Mouse (Mus musculus) urinary bladder, postnatal 36 days (tissue): ENCODE measurements around the gene Tefm.
"Not testable (repeated sequence)": the region's sequence is repeated elsewhere in the genome, so short reads cannot be mapped to it uniquely, and the experiment has no call there.

ENCODE experiments used
- DNase-seq, 2 experiments: peaks; one replicate each; pipeline ENCODE4 v3.0.0; 2022; ENCODE audit warnings: low spot score in 2 of 2, mixed read lengths in 1 of 2

Tefm gene

DNA sequence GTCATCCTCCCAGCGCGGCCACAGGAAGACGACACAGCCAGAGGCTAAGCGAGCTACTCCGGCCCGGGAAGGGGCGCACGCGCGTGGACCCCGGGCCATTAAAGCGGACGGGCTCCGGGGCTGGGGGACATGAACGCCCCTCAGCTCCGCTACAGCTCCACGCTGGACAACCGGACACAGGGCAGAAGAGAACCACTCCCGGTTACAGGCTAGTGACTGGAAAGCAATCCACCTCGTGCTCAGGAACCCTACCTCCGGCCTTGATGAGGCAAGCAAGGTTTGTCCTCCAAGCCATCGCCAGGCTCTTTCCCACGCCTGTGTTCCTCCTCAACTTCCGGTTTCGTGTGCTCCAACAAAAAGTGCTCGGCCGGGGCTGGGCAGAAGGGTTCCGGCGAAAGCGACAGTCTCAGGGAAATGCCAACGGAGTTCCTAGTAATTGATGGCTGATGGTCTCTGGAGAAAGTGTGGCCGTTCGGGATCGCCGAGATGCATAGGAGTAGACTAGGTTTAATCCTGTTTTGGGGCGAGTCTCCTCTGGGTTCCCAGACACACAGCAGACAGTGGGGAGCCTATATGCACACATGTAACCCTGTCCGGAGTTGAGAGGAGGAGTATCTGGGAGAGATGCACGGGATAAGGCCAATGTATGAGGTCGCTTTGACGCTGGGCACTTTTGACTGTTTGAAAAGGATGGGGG, at the start of gene Tefm:
Gene Tefm (minus strand): TSS at position 351 of the 697 bp plus-strand sequence.
- peak; percentile 78 to 84 for DNase-seq

DNA sequence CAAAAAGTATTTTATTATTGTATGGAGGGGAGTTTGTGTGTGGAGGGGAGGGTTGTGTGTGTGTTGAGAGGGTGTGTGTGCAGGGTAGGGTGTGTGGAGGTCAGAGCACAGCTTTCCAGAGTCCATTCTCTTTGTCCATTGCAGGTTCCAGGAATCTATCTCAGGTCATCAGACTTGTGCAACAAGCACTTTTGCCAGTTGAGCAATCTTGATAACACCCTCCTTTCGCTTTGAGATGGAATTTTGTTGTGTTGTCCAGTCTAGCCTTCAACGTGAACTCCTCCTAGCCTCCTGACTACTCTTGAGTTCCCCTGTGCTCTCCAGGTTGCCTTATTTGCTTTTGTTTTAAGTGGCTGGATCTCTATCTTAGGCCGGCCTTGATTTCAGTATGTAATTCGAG, 48.3 kb upstream of the Tefm start:
- no peak for DNase-seq

DNA sequence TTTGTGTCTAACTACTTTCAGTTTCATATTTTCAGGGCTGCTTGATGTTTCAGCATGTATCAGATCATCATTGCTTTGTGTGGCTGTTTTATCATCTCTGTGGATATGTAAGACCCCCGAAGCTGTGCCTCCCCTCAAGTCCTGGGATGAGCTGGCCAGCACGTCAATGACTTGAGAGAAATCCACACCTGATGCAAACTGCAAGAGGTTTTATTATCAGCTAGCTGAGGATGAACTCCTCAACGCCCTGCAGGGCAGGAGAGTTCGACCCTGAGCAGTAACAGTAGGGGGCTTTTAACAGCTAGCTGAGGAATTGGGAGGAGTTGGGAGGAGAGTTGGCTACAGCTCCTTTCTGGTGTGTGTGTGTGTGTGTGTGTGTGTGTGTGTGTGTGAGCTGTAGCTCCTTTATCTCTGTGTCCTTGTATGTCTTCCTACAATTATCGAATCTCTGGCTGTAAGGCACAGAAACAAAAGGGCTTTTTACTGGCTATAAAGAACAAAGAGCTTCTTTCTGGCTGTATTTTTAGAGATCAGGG, 43.5 kb upstream of the Tefm start:
- not testable (repeated sequence) for DNase-seq

- no peak for DNase-seq
Observed at GRCm38 (mm10) chr11:80184531-80185071, 42.6 kb upstream of the Tefm start.

DNA sequence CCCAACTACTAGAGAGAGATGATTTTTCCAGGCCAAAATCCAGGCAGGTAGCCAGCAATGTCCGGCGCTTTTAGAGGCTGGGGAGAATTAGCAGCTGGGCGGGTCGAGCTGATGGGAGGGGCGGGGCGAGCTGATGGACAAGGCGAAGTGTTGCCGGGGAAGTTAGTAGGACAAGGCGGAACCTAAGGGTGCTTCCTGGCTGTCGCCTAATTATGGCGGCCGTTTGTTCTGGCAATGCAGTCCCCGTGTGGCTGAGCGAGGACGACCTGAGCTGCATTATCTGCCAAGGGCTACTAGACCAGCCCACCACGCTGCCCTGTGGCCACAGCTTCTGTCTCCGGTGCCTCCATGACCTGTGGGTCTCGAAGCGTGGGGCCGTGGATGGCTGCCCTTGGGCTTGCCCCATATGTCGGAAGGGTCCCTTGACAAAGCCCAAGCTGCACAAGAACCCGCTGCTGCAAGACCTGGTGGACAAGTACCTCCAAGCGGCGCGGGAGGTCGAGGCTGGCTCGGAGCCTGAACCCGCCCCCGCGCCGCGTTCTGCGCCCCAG, 41.8 kb upstream of the Tefm start, which contains the start of gene Rnf135:
Gene Rnf135 (plus strand): TSS at position 147 of the 551 bp plus-strand sequence.
- peak; percentile 88 to 94 for DNase-seq

DNA sequence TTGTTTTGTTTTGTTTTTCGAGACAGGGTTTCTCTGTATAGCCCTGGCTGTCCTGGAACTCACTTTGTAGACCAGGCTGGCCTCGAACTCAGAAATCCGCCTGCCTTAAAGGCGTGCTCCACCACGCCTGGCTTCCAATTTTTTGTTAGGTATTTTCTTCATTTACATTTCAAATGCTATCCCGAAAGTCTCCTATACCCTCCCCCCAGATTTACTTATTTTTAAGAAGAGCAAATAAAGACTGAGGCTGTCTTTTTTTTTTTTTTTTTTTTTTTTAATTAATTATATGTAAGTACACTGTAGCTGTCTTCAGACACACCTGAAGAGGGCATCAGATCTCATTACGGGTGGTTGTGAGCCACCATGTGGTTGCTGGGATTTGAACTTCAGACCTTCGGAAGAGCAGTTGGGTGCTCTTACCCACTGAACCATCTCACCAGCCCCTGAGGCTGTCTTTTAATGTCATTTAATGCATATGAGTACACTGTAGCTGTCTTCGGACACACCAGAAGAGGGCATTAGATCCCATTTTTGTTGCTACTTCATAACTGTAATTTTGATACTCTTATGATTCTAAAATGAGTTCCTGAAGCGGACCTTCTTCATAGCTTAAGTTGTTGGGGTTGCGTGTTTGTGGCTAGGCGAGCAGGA, 41.2 kb upstream of the Tefm start:
- not testable (repeated sequence) for DNase-seq

GRCm38 (mm10) chr11:80181021-80181749, 39.2 kb upstream of the Tefm start:
- DNase-seq, result no peak

DNA sequence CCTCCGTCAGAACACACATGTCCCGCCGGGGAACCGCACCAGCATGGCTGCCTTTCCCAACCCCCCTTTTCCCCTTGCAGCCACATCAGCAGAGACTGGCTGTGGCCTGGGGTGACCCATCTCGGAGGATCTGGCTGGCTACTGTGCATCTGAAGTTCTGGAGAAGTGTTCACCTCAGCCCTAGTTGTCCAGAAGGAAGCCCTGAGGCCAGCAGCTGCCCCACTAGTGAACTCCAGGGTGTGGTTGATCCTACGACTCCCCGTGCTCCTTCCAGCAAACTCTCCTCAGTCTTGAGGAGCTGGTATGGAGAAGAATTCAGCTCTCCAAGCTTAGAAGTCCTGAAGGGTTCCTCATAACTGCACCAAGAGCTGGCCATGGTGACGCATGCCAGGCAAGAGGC, 36.3 kb upstream of the Tefm start:
- DNase-seq, result no peak

DNA sequence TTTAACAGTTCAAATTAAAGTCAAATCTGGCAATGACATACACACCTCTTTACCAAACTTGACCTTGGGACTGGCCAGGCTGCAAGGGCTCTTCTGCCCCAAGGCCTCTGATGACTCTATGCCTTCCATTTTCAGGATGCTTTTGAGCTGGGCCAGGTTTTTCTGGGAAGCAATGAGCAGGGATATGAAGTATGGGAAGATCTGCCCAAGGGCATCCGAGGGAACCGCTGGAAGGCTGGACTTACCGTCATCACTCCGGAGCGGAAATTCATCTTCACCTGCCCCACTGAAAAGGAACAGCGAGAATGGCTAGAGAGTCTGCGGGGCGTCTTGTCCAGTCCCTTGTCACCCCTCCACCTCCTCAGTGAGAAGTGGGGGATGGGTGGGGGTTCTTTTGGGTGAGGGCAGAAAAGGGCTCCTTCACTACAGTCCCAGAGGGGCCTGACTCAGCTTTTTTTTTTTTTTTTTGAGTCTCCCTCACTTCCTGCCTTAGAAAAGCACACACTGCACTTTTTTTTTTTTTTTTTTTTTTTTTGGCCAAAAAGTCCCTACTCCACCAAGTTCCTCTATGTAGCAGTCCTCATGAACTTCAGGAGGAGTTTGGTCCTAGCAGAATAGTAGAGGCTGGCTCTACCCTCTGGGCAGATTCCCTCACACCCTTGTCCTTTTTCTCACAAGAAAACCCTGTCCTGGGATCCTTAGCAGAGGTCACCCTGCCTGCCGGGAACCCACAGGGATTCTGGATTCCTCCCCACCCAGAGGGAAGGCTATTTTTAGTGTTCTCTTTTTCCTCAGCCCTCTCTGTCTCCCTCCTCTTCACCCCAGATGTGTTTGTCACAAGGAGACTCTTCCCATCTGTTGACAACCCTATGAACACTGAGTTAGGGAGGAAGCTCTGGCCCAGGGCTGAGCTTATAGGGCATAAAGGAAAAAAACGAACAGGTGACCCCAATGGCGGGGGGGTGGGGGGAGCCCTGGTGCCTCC, 35.2 kb upstream of the Tefm start:
- no peak for DNase-seq

DNA sequence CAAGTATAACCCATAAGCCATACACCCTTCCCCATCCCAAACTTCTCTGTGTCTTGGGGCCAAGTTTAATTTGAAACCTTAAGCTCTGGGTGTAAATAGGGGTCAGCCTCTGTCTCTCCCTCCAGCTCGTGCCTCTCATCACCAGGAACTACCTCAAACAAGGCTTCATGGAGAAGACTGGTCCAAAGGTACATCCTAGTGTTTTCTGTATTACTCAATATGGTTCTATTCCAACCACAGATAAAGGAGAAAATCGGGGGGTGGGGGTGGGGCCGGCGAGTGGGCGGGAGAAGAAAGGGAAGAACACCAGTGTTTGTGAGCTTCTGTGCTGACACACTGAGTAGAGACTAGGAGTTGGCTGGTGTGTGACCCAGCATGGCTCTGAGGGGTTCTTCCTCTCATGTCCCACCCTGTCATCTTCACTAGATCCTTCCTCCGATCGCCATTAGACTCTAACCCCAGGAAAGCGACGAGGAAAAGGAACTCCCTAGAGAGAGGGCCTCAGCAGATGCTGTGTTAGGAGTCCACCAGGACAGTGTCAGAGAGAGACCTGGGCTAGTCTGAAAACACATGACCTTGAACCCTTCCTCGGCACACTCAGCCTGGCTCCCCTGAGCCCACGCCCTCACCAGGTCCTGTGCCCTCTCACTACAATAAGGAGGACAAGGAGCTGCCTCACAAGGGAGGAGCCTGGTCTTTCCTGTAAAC, 32.1 kb upstream of the Tefm start:
- no peak for DNase-seq

DNA sequence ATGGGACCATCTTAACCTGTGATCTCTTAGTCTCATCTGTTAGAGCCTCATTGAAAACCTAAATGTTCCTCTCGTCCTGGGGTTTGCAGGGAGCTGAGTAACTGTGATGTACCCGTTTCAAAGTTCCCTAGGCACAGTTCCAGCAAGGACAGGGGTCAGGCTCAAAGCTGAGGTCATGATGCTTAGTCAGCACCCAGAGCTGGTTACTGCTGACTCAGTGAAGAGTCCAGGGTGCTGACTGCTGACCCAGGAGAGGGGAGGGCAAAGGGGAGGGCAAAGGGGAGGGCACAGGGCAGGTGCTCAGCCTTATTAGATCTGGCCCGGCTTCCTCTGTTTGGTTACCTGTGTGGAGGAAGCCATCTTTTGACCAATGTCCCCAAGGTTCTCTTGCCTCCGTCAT, 29.9 kb upstream of the Tefm start:
- DNase-seq, result no peak

DNA sequence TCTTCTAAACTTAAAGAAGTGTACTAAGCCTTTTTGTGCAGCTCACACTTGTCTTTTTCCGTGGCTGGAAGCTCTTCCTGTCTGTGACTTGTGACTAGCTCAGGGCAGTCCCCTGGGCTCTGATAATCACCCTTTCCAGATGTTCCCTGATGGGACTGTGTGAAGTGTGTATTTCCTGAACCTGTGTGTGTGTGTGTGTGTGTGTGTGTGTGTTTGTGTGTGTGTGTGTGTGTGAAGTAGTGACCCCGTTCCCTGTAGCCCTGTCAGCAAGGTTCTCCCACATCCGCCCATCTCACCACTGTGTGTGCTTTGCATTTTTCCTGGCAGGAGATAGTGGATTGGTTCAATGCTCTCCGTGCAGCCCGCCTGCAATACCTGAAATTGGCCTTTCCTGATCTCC, 28.4 kb upstream of the Tefm start:
- DNase-seq, result no peak

DNA sequence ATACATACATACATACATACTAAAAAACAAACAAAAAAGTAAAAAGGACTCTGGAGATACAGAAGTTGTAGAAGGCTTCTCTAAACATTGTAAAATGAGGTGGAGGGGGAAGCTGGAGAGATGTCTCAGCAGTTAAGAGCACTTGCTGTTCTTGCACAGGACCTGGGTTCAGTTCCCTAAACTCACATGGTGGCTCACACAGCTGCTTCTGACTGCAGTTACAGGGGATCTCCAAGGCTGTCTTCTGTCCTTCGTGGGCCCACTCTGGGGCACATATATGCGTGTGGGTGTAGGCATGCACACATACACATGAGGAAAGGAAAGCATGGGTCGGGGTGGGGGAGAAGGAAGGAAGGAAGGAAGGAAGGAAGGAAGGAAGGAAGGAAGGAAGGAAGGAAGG, 27.7 kb upstream of the Tefm start:
- no peak for DNase-seq

- no peak for DNase-seq
Observed at GRCm38 (mm10) chr11:80168611-80169249, 26.8 kb upstream of the Tefm start.

GRCm38 (mm10) chr11:80168121-80168520, 26.1 kb upstream of the Tefm start:
- no peak for DNase-seq

- DNase-seq, result no peak
Observed at GRCm38 (mm10) chr11:80164224-80164623, 22.2 kb upstream of the Tefm start.

DNA sequence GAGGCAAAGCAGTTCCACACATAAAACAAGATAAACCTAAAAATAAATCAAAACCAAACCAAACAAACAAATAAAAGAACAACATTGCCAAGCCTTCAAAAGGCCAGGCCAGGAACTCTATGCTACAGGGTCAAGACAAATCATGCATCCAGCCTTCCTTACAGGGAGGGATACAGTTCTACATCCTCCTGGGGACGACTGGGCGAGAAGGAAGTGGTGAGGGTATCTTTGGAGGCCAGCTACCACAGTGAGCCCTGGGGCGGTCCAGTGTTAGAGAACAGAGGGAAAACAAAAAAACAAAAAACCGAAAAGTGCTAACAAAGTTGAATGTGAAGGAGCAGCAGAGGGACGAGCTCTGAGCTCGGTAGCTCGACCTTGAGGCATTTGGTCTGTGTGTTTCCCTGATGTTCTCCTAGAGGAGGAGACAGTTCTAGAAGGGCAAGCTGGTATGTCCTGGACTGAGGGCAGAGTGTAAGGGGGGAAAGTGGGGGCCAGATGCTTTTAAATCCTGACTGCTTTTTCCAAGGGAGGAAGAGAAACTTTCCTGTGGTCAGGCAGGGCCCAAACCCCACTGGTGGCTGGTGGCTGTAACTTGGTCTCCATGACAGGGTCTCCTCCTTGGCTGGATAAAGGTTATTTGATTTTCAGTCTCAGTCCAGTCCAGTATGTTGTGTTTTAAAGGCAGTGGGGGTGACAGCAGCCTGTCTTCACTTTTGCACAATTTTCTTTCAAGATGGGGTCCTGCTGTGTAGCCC, 21.6 kb upstream of the Tefm start:
- no peak for DNase-seq

- DNase-seq, result no peak
Observed at GRCm38 (mm10) chr11:80161041-80161440, 19.1 kb upstream of the Tefm start.

GRCm38 (mm10) chr11:80159018-80159417, 17.0 kb upstream of the Tefm start:
- no peak for DNase-seq
